Mouse (Mus musculus) spleen, adult 18-20 months (tissue): ENCODE data around the gene Gm20388.

Experiments used
- DNase-seq, 2 experiments: peaks; one replicate each; pipeline ENCODE4 v3.0.0; 2022; ENCODE audit warnings: mixed read lengths in 2 of 2

Gm20388 gene

GRCm38 (mm10) chr8:120877005-120877404 is 966.4 kb downstream of the Gm20388 start:
- no peak for DNase-seq

GRCm38 (mm10) chr8:120879928-120880327 is 969.3 kb downstream of the Gm20388 start:
- no peak for DNase-seq

GRCm38 (mm10) chr8:120881634-120882033 is 971.0 kb downstream of the Gm20388 start:
- no peak for DNase-seq

GRCm38 (mm10) chr8:120882657-120883056 is 972.0 kb downstream of the Gm20388 start:
- DNase-seq = no peak

- DNase-seq = no peak
These were observed 972.7 kb downstream of the Gm20388 start for GRCm38 (mm10) chr8:120883369-120883768.

- no peak for DNase-seq
These were observed 973.2 kb downstream of the Gm20388 start for GRCm38 (mm10) chr8:120883853-120884252.

GRCm38 (mm10) chr8:120884881-120885280 is 974.2 kb downstream of the Gm20388 start:
- DNase-seq = no peak

- DNase-seq = peak in 1 of 2 experiments; percentile 32
These were observed 976.6 kb downstream of the Gm20388 start for GRCm38 (mm10) chr8:120887254-120887653.

- DNase-seq = no peak
These were observed 977.4 kb downstream of the Gm20388 start for GRCm38 (mm10) chr8:120888005-120888404.

- no peak for DNase-seq
These were observed 978.5 kb downstream of the Gm20388 start for GRCm38 (mm10) chr8:120889189-120889588.

- DNase-seq = peak in 1 of 2 experiments; percentile 2
These were observed 979.4 kb downstream of the Gm20388 start for GRCm38 (mm10) chr8:120890068-120890467.

- no peak for DNase-seq
These were observed 984.4 kb downstream of the Gm20388 start for GRCm38 (mm10) chr8:120895009-120895408.

GRCm38 (mm10) chr8:120895600-120895999 is 985.0 kb downstream of the Gm20388 start:
- no peak for DNase-seq

- DNase-seq = no peak
These were observed 985.6 kb downstream of the Gm20388 start for GRCm38 (mm10) chr8:120896203-120896602.

- DNase-seq = peak in 1 of 2 experiments; percentile 8
These were observed 987.4 kb downstream of the Gm20388 start for GRCm38 (mm10) chr8:120898008-120898407.

GRCm38 (mm10) chr8:120898828-120899407 is 988.3 kb downstream of the Gm20388 start:
- DNase-seq = no peak

- no peak for DNase-seq
These were observed 991.7 kb downstream of the Gm20388 start for GRCm38 (mm10) chr8:120902346-120902745.

GRCm38 (mm10) chr8:120907671-120908070 is 997.0 kb downstream of the Gm20388 start:
- DNase-seq = no peak

GRCm38 (mm10) chr8:120910936-120911335 is 1000.3 kb downstream of the Gm20388 start:
- DNase-seq = no peak

GRCm38 (mm10) chr8:120912463-120912862 is 1001.8 kb downstream of the Gm20388 start:
- no peak for DNase-seq

- no peak for DNase-seq
These were observed 1006.3 kb downstream of the Gm20388 start for GRCm38 (mm10) chr8:120916831-120917435.

GRCm38 (mm10) chr8:120920527-120920926 is 1009.9 kb downstream of the Gm20388 start:
- DNase-seq = no peak

- DNase-seq = no peak
These were observed 1015.6 kb downstream of the Gm20388 start for GRCm38 (mm10) chr8:120926201-120926600.

GRCm38 (mm10) chr8:120928082-120928481 is 1017.4 kb downstream of the Gm20388 start:
- no peak for DNase-seq

- no peak for DNase-seq
These were observed 1024.0 kb downstream of the Gm20388 start for GRCm38 (mm10) chr8:120934596-120934995.
